Mouse (Mus musculus) limb, embryonic 11.5 days (tissue): ENCODE measurements at regions not wholly inside any gene's neighbourhood (a gene's known extent, or its start where the extent isn't known, plus 50 kb on each side); places are given as distances from the start of the nearest gene placed in this dataset.

Experiments
- ATAC-seq: fragments of 200-750 bp; cut with Nextera tagmentation; 2 replicates; pipeline ENCODE4 v1.8.0; 2017; ENCODE audit warnings: low read depth; ENCODE audit not compliant: insufficient number of reproducible peaks, low FRiP score, low TSS enrichment
- DNase-seq: peaks from one replicate; pipeline ENCODE4 v3.0.0-alpha.2; 2015; ENCODE audit warnings: low spot score
- H3K27ac ChIP-seq: fragments of 300-500 bp; sonication (generic); replicated peaks from 2 replicates; pipeline ENCODE4 v1.5.1; 2014; ENCODE audit warnings: low read depth, mild to moderate bottlenecking, low read length
- H3K27me3 ChIP-seq: fragments of 300-500 bp; sonication (generic); 2 replicates; pipeline ENCODE4 v1.6.1; 2014; ENCODE audit warnings: mild to moderate bottlenecking, low read length, mixed read lengths; ENCODE audit not compliant: control insufficient read depth, insufficient read depth
- H3K36me3 ChIP-seq: fragments of 300-500 bp; sonication (generic); 2 replicates; pipeline ENCODE4 v1.6.1; 2014; ENCODE audit warnings: mild to moderate bottlenecking, low read length, moderate library complexity, mixed read lengths; ENCODE audit not compliant: control insufficient read depth, insufficient read depth
- H3K4me1 ChIP-seq: fragments of 300-500 bp; sonication (generic); 2 replicates; pipeline ENCODE4 v1.6.1; 2014; ENCODE audit warnings: low read length, mixed read lengths; ENCODE audit not compliant: control insufficient read depth, insufficient read depth
- H3K4me2 ChIP-seq: fragments of 300-500 bp; sonication (generic); 2 replicates; pipeline ENCODE4 v1.6.1; 2014; ENCODE audit warnings: low read depth, mild to moderate bottlenecking, moderate library complexity; ENCODE audit not compliant: severe bottlenecking
- H3K4me3 ChIP-seq: fragments of 300-500 bp; sonication (generic); 2 replicates; pipeline ENCODE4 v1.5.1; 2014; ENCODE audit warnings: low read depth, low read length
- H3K9ac ChIP-seq: fragments of 300-500 bp; sonication (generic); 2 replicates; pipeline ENCODE4 v1.6.1; 2014; ENCODE audit warnings: mild to moderate bottlenecking, low read length
- H3K9me3 ChIP-seq: fragments of 300-500 bp; sonication (generic); 2 replicates; pipeline ENCODE4 v1.6.1; 2016; ENCODE audit warnings: low read length; ENCODE audit not compliant: control insufficient read depth
- WGBS: fragments of 180-500 bp; shearing (Covaris S2); extraction: QIAGEN DNeasy Blood & Tissue Kit; methylation state at CpG from one replicate; pipeline ENCODE4 v1.1.7; 2014; 5-methylcytosine and 5-hydroxymethylcytosine counted together

GRCm38 (mm10) chr8:113531116-113531665 lies 104.2 kb upstream of the Mon1b start:
- Histone ChIP-seq H3K27me3 (no peaks in the 10 kb centered on the region), H3K9me3 (no peaks in the 10 kb centered on the region), H3K4me1 (no peaks in the 10 kb centered on the region), H3K36me3 (no peaks in the 10 kb centered on the region), H3K4me2 (no peak overlapping the region), H3K4me3 (no peak overlapping the region), H3K27ac (no peak overlapping the region), H3K9ac (no peak overlapping the region)
- DNase-seq: no peak
- ATAC-seq: no peak
- WGBS: 71% methylated on average over 10 of the region's 10 CpGs

GRCm38 (mm10) chr8:113532881-113533280 lies 102.5 kb upstream of the Mon1b start:
- Histone ChIP-seq H3K36me3 (no peaks in the 10 kb centered on the region), H3K4me3 (no peak overlapping the region), H3K4me1 (no peaks in the 10 kb centered on the region), H3K9ac (no peak overlapping the region), H3K9me3 (no peaks in the 10 kb centered on the region), H3K4me2 (no peak overlapping the region), H3K27ac (no peak overlapping the region), H3K27me3 (no peaks in the 10 kb centered on the region)
- ATAC-seq: no peak
- no peak for DNase-seq
- WGBS: 46% methylated on average over 4 of the region's 4 CpGs

- no peak overlapping the region for H3K9ac ChIP-seq
- H3K27me3 ChIP-seq: no peaks in the 10 kb centered on the region
- H3K4me2 ChIP-seq: no peak overlapping the region
- ATAC-seq (no peak), DNase-seq (no peak)
- no peaks in the 10 kb centered on the region for H3K36me3 ChIP-seq
- no peak overlapping the region for H3K27ac ChIP-seq
- 91% methylated on average over 6 of the region's 6 CpGs for WGBS
- no peaks in the 10 kb centered on the region for H3K9me3 ChIP-seq
- no peak overlapping the region for H3K4me3 ChIP-seq
- no peaks in the 10 kb centered on the region for H3K4me1 ChIP-seq
These were observed 94.0 kb upstream of the Mon1b start for GRCm38 (mm10) chr8:113541437-113541836.

GRCm38 (mm10) chr8:113542082-113542481 lies 93.3 kb upstream of the Mon1b start:
- Histone ChIP-seq H3K9me3 (no peaks in the 10 kb centered on the region), H3K36me3 (no peaks in the 10 kb centered on the region), H3K27ac (no peak overlapping the region), H3K4me2 (no peak overlapping the region), H3K4me1 (no peaks in the 10 kb centered on the region), H3K4me3 (no peak overlapping the region), H3K9ac (no peak overlapping the region), H3K27me3 (no peaks in the 10 kb centered on the region)
- ATAC-seq: no peak
- DNase-seq: no peak
- 81% methylated on average over 3 of the region's 3 CpGs for WGBS

GRCm38 (mm10) chr8:113542713-113543112 lies 92.7 kb upstream of the Mon1b start:
- Histone ChIP-seq H3K4me1 (no peaks in the 10 kb centered on the region), H3K36me3 (no peaks in the 10 kb centered on the region), H3K4me3 (no peak overlapping the region), H3K9me3 (no peaks in the 10 kb centered on the region), H3K4me2 (no peak overlapping the region), H3K9ac (no peak overlapping the region), H3K27ac (no peak overlapping the region), H3K27me3 (no peaks in the 10 kb centered on the region)
- 85% methylated on average over 2 of the region's 2 CpGs for WGBS
- no peak for DNase-seq
- ATAC-seq: no peak

- Histone ChIP-seq H3K4me3 (no peak overlapping the region), H3K27ac (no peak overlapping the region), H3K36me3 (no peaks in the 10 kb centered on the region), H3K4me1 (no peaks in the 10 kb centered on the region), H3K27me3 (no peaks in the 10 kb centered on the region), H3K9me3 (no peaks in the 10 kb centered on the region), H3K4me2 (no peak overlapping the region), H3K9ac (no peak overlapping the region)
- ATAC-seq: no peak
- WGBS: 91% methylated on average over 7 of the region's 7 CpGs
- DNase-seq: no peak
These were observed 86.2 kb upstream of the Mon1b start for GRCm38 (mm10) chr8:113549200-113549599.

- no peaks in the 10 kb centered on the region for H3K27me3 ChIP-seq
- no peak overlapping the region for H3K4me2 ChIP-seq
- no peaks in the 10 kb centered on the region for H3K4me1 ChIP-seq
- WGBS: 82% methylated on average over 12 of the region's 12 CpGs
- no peak for DNase-seq
- no peak overlapping the region for H3K9ac ChIP-seq
- no peak for ATAC-seq
- H3K36me3 ChIP-seq: no peaks in the 10 kb centered on the region
- H3K27ac ChIP-seq: no peak overlapping the region
- no peak overlapping the region for H3K4me3 ChIP-seq
- no peaks in the 10 kb centered on the region for H3K9me3 ChIP-seq
These were observed 83.7 kb upstream of the Mon1b start for GRCm38 (mm10) chr8:113551454-113552273.

- no peak overlapping the region for H3K4me2 ChIP-seq
- no peaks in the 10 kb centered on the region for H3K27me3 ChIP-seq
- WGBS: 83% methylated on average over 5 of the region's 5 CpGs
- no peaks in the 10 kb centered on the region for H3K9me3 ChIP-seq
- H3K4me3 ChIP-seq: no peak overlapping the region
- DNase-seq (no peak), ATAC-seq (no peak)
- no peaks in the 10 kb centered on the region for H3K36me3 ChIP-seq
- H3K9ac ChIP-seq: no peak overlapping the region
- no peaks in the 10 kb centered on the region for H3K4me1 ChIP-seq
- H3K27ac ChIP-seq: no peak overlapping the region
These were observed 82.6 kb upstream of the Mon1b start for GRCm38 (mm10) chr8:113552826-113553225.
